Mouse (Mus musculus) thymus, adult 2 months (tissue): Measurements from ENCODE around the gene Wfdc21. TPM values are rescaled to one million over a fixed set of nuclear protein-coding genes. Genes with fewer than 3 reads are reported as not detected.

Experiments
- DNase-seq: peaks from one replicate; pipeline ENCODE4 v3.0.0; 2021
- H3K27ac ChIP-seq: fragments of 200-500 bp; 2 replicates; pipeline ENCODE4 v1.5.1; 2012; ENCODE audit warnings: low read length, control low read depth; ENCODE audit not compliant: control insufficient read depth, insufficient read depth
- H3K27me3 ChIP-seq: fragments of 200-500 bp; 2 replicates; pipeline ENCODE4 v1.6.1; 2012; ENCODE audit warnings: mild to moderate bottlenecking, low read length, moderate library complexity, mixed read lengths; ENCODE audit not compliant: control insufficient read depth, insufficient read depth
- H3K36me3 ChIP-seq: fragments of 200-500 bp; 2 replicates; pipeline ENCODE4 v1.6.1; 2012; ENCODE audit warnings: mild to moderate bottlenecking, low read length, moderate library complexity; ENCODE audit not compliant: control insufficient read depth, insufficient read depth
- H3K4me1 ChIP-seq: fragments of 200-500 bp; replicated peaks from 2 replicates; pipeline ENCODE4 v1.6.1; 2012; ENCODE audit warnings: low read length; ENCODE audit not compliant: control insufficient read depth, insufficient read depth
- H3K4me3 ChIP-seq: fragments of 200-500 bp; 2 replicates; pipeline ENCODE4 v1.5.1; 2012; ENCODE audit warnings: mild to moderate bottlenecking, low read length, control low read depth, moderate library complexity; ENCODE audit not compliant: control insufficient read depth, insufficient read depth
- CTCF ChIP-seq: fragments of 200-500 bp; IDR thresholded peaks from 2 replicates; pipeline ENCODE4 v1.5.1; 2012; ENCODE audit warnings: mild to moderate bottlenecking, control low read depth, low read length, moderate library complexity, borderline replicate concordance; ENCODE audit not compliant: control insufficient read depth, poor library complexity, insufficient read depth; ENCODE audit errors: extremely low read depth
- POLR2A ChIP-seq: fragments of 200-500 bp; IDR thresholded peaks from 2 replicates; pipeline ENCODE4 v1.6.1; 2012; ENCODE audit warnings: mild to moderate bottlenecking, low read length, control low read depth, moderate library complexity; ENCODE audit not compliant: control insufficient read depth, poor library complexity, insufficient read depth; ENCODE audit errors: extremely low read depth
- WGBS: fragments of 180-500 bp; shearing (Covaris S2); methylation state at CpG from one replicate; pipeline ENCODE4 v1.1.7; 2018; 5-methylcytosine and 5-hydroxymethylcytosine counted together
- polyA plus RNA-seq: library from polyadenylated mRNA; depleted of rRNA; stranded (reverse); fragments of >200 nt; gene quantifications from 2 replicates; pipeline ENCODE4 v1.2.3, GENCODE M21; 2012

The Wfdc21 gene
- polyA plus RNA-seq, 1 experiment: 17.0 TPM

- H3K4me1 ChIP-seq: no peaks in the 10 kb centered on the region
- H3K27ac ChIP-seq: no peak overlapping the region
- H3K4me3 ChIP-seq: no peak overlapping the region
- DNase-seq: peak; percentile 6
- H3K36me3 ChIP-seq: no peaks in the 10 kb centered on the region
- no peak for TF ChIP-seq POLR2A
- TF ChIP-seq CTCF: no peak
- 61% methylated on average over 3 of the region's 3 CpGs for WGBS
- no peaks in the 10 kb centered on the region for H3K27me3 ChIP-seq
These were observed 17.8 kb upstream of the Wfdc21 start for GRCm38 (mm10) chr11:83728757-83729432.

GRCm38 (mm10) chr11:83731116-83731515 is 15.6 kb upstream of the Wfdc21 start:
- DNase-seq: no peak
- Histone ChIP-seq H3K4me1 (no peaks in the 10 kb centered on the region), H3K27me3 (no peaks in the 10 kb centered on the region), H3K36me3 (no peaks in the 10 kb centered on the region), H3K4me3 (no peak overlapping the region), H3K27ac (no peak overlapping the region)
- TF ChIP-seq CTCF (no peak), POLR2A (no peak)
- 97% methylated on average over 1 of the region's 1 CpGs for WGBS

- H3K36me3 ChIP-seq: no peaks in the 10 kb centered on the region
- no peaks in the 10 kb centered on the region for H3K27me3 ChIP-seq
- H3K4me1 ChIP-seq: no peaks in the 10 kb centered on the region
- no peak for TF ChIP-seq POLR2A
- TF ChIP-seq CTCF: no peak
- WGBS: 87% methylated on average over 5 of the region's 5 CpGs
- H3K4me3 ChIP-seq: no peak overlapping the region
- no peak overlapping the region for H3K27ac ChIP-seq
- no peak for DNase-seq
These were observed 13.6 kb upstream of the Wfdc21 start for GRCm38 (mm10) chr11:83733071-83733640.

- Histone ChIP-seq H3K4me1 (no peaks in the 10 kb centered on the region), H3K27me3 (no peaks in the 10 kb centered on the region), H3K36me3 (no peaks in the 10 kb centered on the region), H3K4me3 (no peak overlapping the region), H3K27ac (no peak overlapping the region)
- no peak for TF ChIP-seq POLR2A
- TF ChIP-seq CTCF: no peak
- WGBS: 40% methylated on average over 1 of the region's 1 CpGs
- DNase-seq: no peak
These were observed 12.5 kb upstream of the Wfdc21 start for GRCm38 (mm10) chr11:83734215-83734614.

GRCm38 (mm10) chr11:83735881-83736280 is 10.9 kb upstream of the Wfdc21 start:
- Histone ChIP-seq H3K4me1 (no peaks in the 10 kb centered on the region), H3K4me3 (no peak overlapping the region), H3K27ac (no peak overlapping the region), H3K36me3 (no peaks in the 10 kb centered on the region), H3K27me3 (no peaks in the 10 kb centered on the region)
- no peak for DNase-seq
- 66% methylated on average over 2 of the region's 2 CpGs for WGBS
- TF ChIP-seq POLR2A: no peak

- WGBS: 30% methylated on average over 3 of the region's 3 CpGs
- TF ChIP-seq POLR2A (no peak), CTCF (no peak)
- H3K27ac ChIP-seq: no peak overlapping the region
- DNase-seq: no peak
- no peak overlapping the region for H3K4me3 ChIP-seq
- no peaks in the 10 kb centered on the region for H3K27me3 ChIP-seq
- H3K4me1 ChIP-seq: no peaks in the 10 kb centered on the region
- H3K36me3 ChIP-seq: no peaks in the 10 kb centered on the region
These were observed 9.6 kb upstream of the Wfdc21 start for GRCm38 (mm10) chr11:83737109-83737558.
